Mouse (Mus musculus): ENCODE measurements around the gene Vwa8. TPM values are rescaled to one million over a fixed set of nuclear protein-coding genes. Genes with fewer than 3 reads are reported as not detected.

Vwa8 gene
- polyA plus RNA-seq, 2 experiments: 6.4 to 8.3 TPM

- no peak for DNase-seq (ENCODE audit: low read depth in 3 of 3, low spot score in 3 of 3)
- Histone ChIP-seq H3K4me3 (ENCODE audit: insufficient read depth in 1 of 2, low read depth in 2 of 2, low read length in 2 of 2) (no peak overlapping the region), H3K27me3 (ENCODE audit: control insufficient read depth, insufficient read depth, low read length) (no peaks in the 10 kb centered on the region), H3K36me3 (replicated peaks; ENCODE audit: control insufficient read depth, insufficient read depth, low read depth) (no peaks in the 10 kb centered on the region), H3K4me2 (ENCODE audit: low read depth) (no peak overlapping the region), H3K9ac (replicated peaks) (no peak overlapping the region), H3K9me3 (ENCODE audit: control insufficient read depth, low read length) (no peaks in the 10 kb centered on the region), H3K27ac (no peak overlapping the region), H3K4me1 (replicated peaks; ENCODE audit: control insufficient read depth in 2 of 2, insufficient read depth in 2 of 2, low read length in 1 of 2) (no peaks in the 10 kb centered on the region)
- WGBS (ENCODE audit: insufficient replicate concordance): 62% methylated on average over 6 of the region's 6 CpGs
- no peak for ATAC-seq (ENCODE audit: insufficient read depth)
- TF ChIP-seq CTCF (IDR thresholded peaks at IDR 0.05; ENCODE audit: low read depth) (no peak), EP300 (IDR thresholded peaks at IDR 0.05; ENCODE audit: low read depth) (no peak)
Observed at GRCm38 (mm10) chr14:79033396-79033795, 184.5 kb downstream of the Vwa8 start.

- Histone ChIP-seq H3K4me2 (ENCODE audit: low read depth) (no peak overlapping the region), H3K9me3 (ENCODE audit: control insufficient read depth, low read length) (no peaks in the 10 kb centered on the region), H3K9ac (replicated peaks) (no peak overlapping the region), H3K27ac (no peak overlapping the region), H3K4me3 (ENCODE audit: insufficient read depth in 1 of 2, low read depth in 2 of 2, low read length in 2 of 2) (no peak overlapping the region), H3K36me3 (replicated peaks; ENCODE audit: control insufficient read depth, insufficient read depth, low read depth) (no peaks in the 10 kb centered on the region), H3K27me3 (ENCODE audit: control insufficient read depth, insufficient read depth, low read length) (no peaks in the 10 kb centered on the region), H3K4me1 (replicated peaks; ENCODE audit: control insufficient read depth in 2 of 2, insufficient read depth in 2 of 2, low read length in 1 of 2) (no peaks in the 10 kb centered on the region)
- no peak for DNase-seq (ENCODE audit: low read depth in 3 of 3, low spot score in 3 of 3)
- no peak for TF ChIP-seq EP300 (IDR thresholded peaks at IDR 0.05; ENCODE audit: low read depth)
- WGBS (ENCODE audit: insufficient replicate concordance): 46% methylated on average over 9 of the region's 9 CpGs
- ATAC-seq (ENCODE audit: insufficient read depth): no peak
Observed at GRCm38 (mm10) chr14:79034511-79034913, 185.7 kb downstream of the Vwa8 start.

DNA sequence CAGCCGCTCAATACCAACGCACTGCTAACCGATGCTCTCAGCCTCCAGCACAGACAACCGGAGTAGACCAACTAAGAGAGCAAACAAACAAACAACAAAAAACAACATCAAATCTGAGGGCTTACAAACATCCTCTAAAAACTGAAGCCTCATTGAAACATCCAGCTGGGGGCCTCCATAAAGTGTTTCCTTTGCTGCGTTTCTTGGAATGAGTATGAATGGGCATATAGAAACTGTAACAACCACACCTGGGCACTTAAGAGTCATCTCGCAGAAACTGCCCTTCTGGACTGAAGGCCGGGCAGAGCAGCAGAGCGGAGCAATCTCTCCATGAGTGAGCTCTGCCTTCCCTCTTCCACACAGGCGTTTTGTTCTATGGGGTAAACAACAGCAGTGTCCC, 186.7 kb downstream of the Vwa8 start:
- DNase-seq (ENCODE audit: low read depth in 3 of 3, low spot score in 3 of 3): no peak
- TF ChIP-seq EP300 (IDR thresholded peaks at IDR 0.05; ENCODE audit: low read depth): no peak

DNA sequence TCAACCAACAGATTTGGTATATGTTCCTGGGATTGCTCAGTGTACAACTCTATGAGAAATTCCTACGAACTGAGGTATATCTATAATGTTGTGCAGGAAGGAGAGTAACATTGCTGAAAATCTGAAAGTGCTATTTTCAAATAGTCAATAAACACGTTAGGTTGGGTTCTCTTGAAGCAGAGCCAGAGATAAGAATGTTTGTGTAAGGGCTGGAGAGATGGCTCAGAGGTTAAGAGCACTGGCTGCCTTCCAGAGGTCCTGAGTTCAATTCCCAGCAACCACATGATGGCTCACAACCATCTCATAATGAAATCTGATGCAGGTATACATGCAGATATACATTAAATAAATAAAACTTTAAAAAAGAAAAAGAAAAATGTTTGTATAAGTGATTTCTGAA, 198.3 kb downstream of the Vwa8 start:
- Histone ChIP-seq H3K4me1 (replicated peaks; ENCODE audit: control insufficient read depth in 2 of 2, insufficient read depth in 2 of 2, low read length in 1 of 2) (no peaks in the 10 kb centered on the region), H3K36me3 (replicated peaks; ENCODE audit: control insufficient read depth, insufficient read depth, low read depth) (no peaks in the 10 kb centered on the region), H3K27ac (no peak overlapping the region), H3K4me2 (ENCODE audit: low read depth) (no peak overlapping the region), H3K9ac (replicated peaks) (no peak overlapping the region), H3K27me3 (ENCODE audit: control insufficient read depth, insufficient read depth, low read length) (no peaks in the 10 kb centered on the region), H3K9me3 (ENCODE audit: control insufficient read depth, low read length) (no peaks in the 10 kb centered on the region), H3K4me3 (ENCODE audit: insufficient read depth in 1 of 2, low read depth in 2 of 2, low read length in 2 of 2) (no peak overlapping the region)
- ATAC-seq (ENCODE audit: insufficient read depth) (no peak), DNase-seq (ENCODE audit: low read depth in 3 of 3, low spot score in 3 of 3) (no peak)
- TF ChIP-seq EP300 (IDR thresholded peaks at IDR 0.05; ENCODE audit: low read depth) (no peak), CTCF (IDR thresholded peaks at IDR 0.05; ENCODE audit: low read depth) (no peak)
- 47% methylated on average over 2 of the region's 2 CpGs for WGBS (ENCODE audit: insufficient replicate concordance)

More for the DNA sequence above, 186.7 kb downstream of the Vwa8 start:
- Histone ChIP-seq H3K4me2 (ENCODE audit: low read depth) (no peak overlapping the region), H3K4me3 (ENCODE audit: insufficient read depth in 1 of 2, low read depth in 2 of 2, low read length in 2 of 2) (no peak overlapping the region), H3K9me3 (ENCODE audit: control insufficient read depth, low read length) (no peaks in the 10 kb centered on the region), H3K9ac (replicated peaks) (no peak overlapping the region), H3K4me1 (replicated peaks; ENCODE audit: control insufficient read depth in 2 of 2, insufficient read depth in 2 of 2, low read length in 1 of 2) (no peaks in the 10 kb centered on the region), H3K27me3 (ENCODE audit: control insufficient read depth, insufficient read depth, low read length) (no peaks in the 10 kb centered on the region), H3K36me3 (replicated peaks; ENCODE audit: control insufficient read depth, insufficient read depth, low read depth) (no peaks in the 10 kb centered on the region), H3K27ac (no peak overlapping the region)
- ATAC-seq (ENCODE audit: insufficient read depth): no peak
- 79% methylated on average over 9 of the region's 9 CpGs for WGBS (ENCODE audit: insufficient replicate concordance)

- Histone ChIP-seq H3K4me1 (replicated peaks; ENCODE audit: control insufficient read depth in 2 of 2, insufficient read depth in 2 of 2, low read length in 1 of 2) (no peaks in the 10 kb centered on the region), H3K4me3 (ENCODE audit: insufficient read depth in 1 of 2, low read depth in 2 of 2, low read length in 2 of 2) (no peak overlapping the region), H3K36me3 (replicated peaks; ENCODE audit: control insufficient read depth, insufficient read depth, low read depth) (no peaks in the 10 kb centered on the region), H3K27ac (no peak overlapping the region), H3K27me3 (ENCODE audit: control insufficient read depth, insufficient read depth, low read length) (no peaks in the 10 kb centered on the region), H3K9ac (replicated peaks) (no peak overlapping the region), H3K9me3 (ENCODE audit: control insufficient read depth, low read length) (no peaks in the 10 kb centered on the region), H3K4me2 (ENCODE audit: low read depth) (no peak overlapping the region)
- WGBS (ENCODE audit: insufficient replicate concordance): 61% methylated on average over 6 of the region's 6 CpGs
- no peak for ATAC-seq (ENCODE audit: insufficient read depth)
- DNase-seq (ENCODE audit: low read depth in 3 of 3, low spot score in 3 of 3): no peak
- no peak for TF ChIP-seq EP300 (IDR thresholded peaks at IDR 0.05; ENCODE audit: low read depth)
- TF ChIP-seq CTCF (IDR thresholded peaks at IDR 0.05; ENCODE audit: low read depth): no peak
Observed at GRCm38 (mm10) chr14:79047956-79048355, 199.1 kb downstream of the Vwa8 start.
